Mouse (Mus musculus) heart, adult 18-20 months (tissue): ENCODE data around the gene Pnpo. TPM values are rescaled to one million over a fixed set of nuclear protein-coding genes. Genes with fewer than 3 reads are reported as not detected.

Experiments used
- DNase-seq, 2 experiments: peaks; one replicate each; pipeline ENCODE4 v3.0.0; 2021 to 2022; ENCODE audit warnings: mixed read lengths in 1 of 2
- total RNA-seq, 2 experiments: library from RNA; stranded (reverse); gene quantifications; 2 replicates each; pipeline ENCODE4 v1.2.3; 2021

The Pnpo gene
- total RNA-seq, 2 experiments from 2014 or later, result 16.7 to 17.4 TPM

- peak; percentile 60 to 73 for DNase-seq
These were observed 37.2 kb downstream of the Pnpo start for GRCm38 (mm10) chr11:96906431-96907161.

GRCm38 (mm10) chr11:96902639-96903635 lies 40.8 kb downstream of the Pnpo start:
- DNase-seq, result no peak

- no peak for DNase-seq
These were observed 42.5 kb downstream of the Pnpo start for GRCm38 (mm10) chr11:96901332-96901731.

- no peak for DNase-seq
These were observed 44.1 kb downstream of the Pnpo start for GRCm38 (mm10) chr11:96899449-96900306.

- no peak for DNase-seq
These were observed 47.9 kb downstream of the Pnpo start for GRCm38 (mm10) chr11:96895886-96896285.

- DNase-seq, result no peak
These were observed 50.5 kb downstream of the Pnpo start for GRCm38 (mm10) chr11:96893203-96893842.

GRCm38 (mm10) chr11:96891784-96892527 lies 51.8 kb downstream of the Pnpo start:
- DNase-seq, result no peak

Other genes with a start within 250 kb of the Pnpo start
- 10 to 100 TPM in 1 of 2 experiments, 1 to 10 TPM in 1; 9.9 to 15.2 TPM for gene Snx11, start 166.4 kb downstream of the Pnpo start, total RNA-seq
- gene Cbx1, start 154.9 kb downstream of the Pnpo start, total RNA-seq, result 10 to 100 TPM; 35.7 TPM
- 100 to 1,000 TPM; 458 to 487 TPM for gene Nfe2l1, start 114.0 kb downstream of the Pnpo start, total RNA-seq
- gene Copz2, start 94.1 kb downstream of the Pnpo start, total RNA-seq, result 10 to 100 TPM; 35.5 to 37.3 TPM
- gene Cdk5rap3, start 27.5 kb downstream of the Pnpo start, total RNA-seq, result 10 to 100 TPM; 23.4 to 25.1 TPM
- 1 to 10 TPM in 1 of 2 experiments, under 1 TPM in 1; 0.79 to 2.2 TPM for gene Prr15l, start 15.9 kb downstream of the Pnpo start, total RNA-seq
- gene Sp2, start 39.0 kb upstream of the Pnpo start, total RNA-seq, result 10 to 100 TPM in 1 of 2 experiments, 1 to 10 TPM in 1; 7.4 to 10.3 TPM
- under 1 TPM in 1 of 2 experiments, not detected in 1; 0.21 TPM for gene Sp6, start 69.4 kb upstream of the Pnpo start, total RNA-seq
- gene Scrn2, start 86.0 kb upstream of the Pnpo start, total RNA-seq, result 10 to 100 TPM; 15.4 TPM
- gene Lrrc46, start 97.4 kb upstream of the Pnpo start, total RNA-seq, result under 1 TPM; 0.25 to 0.36 TPM
- 10 to 100 TPM; 92.1 to 94.8 TPM for gene Mrpl10, start 97.6 kb upstream of the Pnpo start, total RNA-seq
- gene Osbpl7, start 106.6 kb upstream of the Pnpo start, total RNA-seq, result 1 to 10 TPM; 3.8 to 5.1 TPM
- under 1 TPM; 0.10 to 0.41 TPM for gene Tbx21, start 171.3 kb upstream of the Pnpo start, total RNA-seq
- 10 to 100 TPM; 12.5 to 15.0 TPM for gene Tbkbp1, start 207.5 kb upstream of the Pnpo start, total RNA-seq
- gene Kpnb1, start 243.9 kb upstream of the Pnpo start, total RNA-seq, result 10 to 100 TPM; 80.8 to 82.9 TPM